20 mouse cellular contexts compared by ENCODE assay signal in the genomic region with DNA sequence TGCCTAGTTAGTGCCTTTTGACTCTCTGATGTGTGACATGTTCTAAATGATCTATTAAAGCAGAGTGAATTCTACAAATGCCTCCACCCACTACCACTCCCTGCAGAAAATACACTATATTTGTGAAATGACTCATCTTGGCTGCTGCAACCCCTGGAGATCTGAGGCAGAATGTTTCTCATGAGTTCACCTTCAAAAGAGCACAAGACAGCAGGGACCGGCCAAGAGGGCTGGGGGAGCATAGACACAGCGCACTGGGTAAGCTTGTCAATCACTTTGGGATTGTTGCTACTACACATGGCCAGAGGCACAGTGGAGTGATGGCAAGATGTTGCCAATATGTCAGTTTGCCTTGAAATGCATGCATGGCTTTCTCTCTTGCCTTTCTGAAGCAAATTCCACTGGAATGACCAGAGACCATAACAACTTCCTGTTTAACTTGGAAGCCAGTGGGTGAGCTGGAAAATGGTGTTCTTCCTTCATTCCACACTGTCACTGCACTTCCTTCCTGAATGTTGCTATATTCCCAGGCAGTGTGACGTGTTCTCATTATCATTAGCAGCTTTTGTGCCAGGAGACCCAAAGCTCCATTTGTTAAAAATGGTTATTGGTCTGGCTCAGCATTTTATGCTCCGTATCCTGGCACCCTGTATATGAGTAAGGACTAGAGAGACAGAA.
DNase-seq lines count a peak whose midpoint lies in the region; ATAC-seq and TF ChIP-seq lines count a peak whose summit lies in the region.
"Had no signal": no experiment of that assay in that cellular context is flagged by ENCODE, and none has a peak within 500 bp of the region (broad histone marks: within the 10 kb centered on the region; RNA-seq: fewer than 3 reads in every experiment).

No protein-coding gene starts in this region.

- no peak overlapping the region for H3ac ChIP-seq in myocyte (ENCODE audit: control insufficient read depth, insufficient read length)

- H3K9ac ChIP-seq in liver, adult 2 months (ENCODE audit: low read depth, low read length) = no peak overlapping the region
- no peak overlapping the region for H3K9ac ChIP-seq in liver, embryonic 12.5 days
- H3K9ac ChIP-seq: forebrain, embryonic 15.5 days; hindbrain, embryonic 13.5 days; kidney, embryonic 15.5 days; liver, embryonic 14.5 days; neural tube, embryonic 15.5 days had no signal

- DNase-seq in frontal cortex, postnatal 10 days (ENCODE audit: low spot score in 2 of 2) = no peak
- peak; percentile 23 for DNase-seq in liver, adult 2 months (ENCODE audit: extremely low read depth, low read depth, low spot score)
- DNase-seq: adrenal gland, postnatal 14 days; cerebellum, postnatal 14 days; gastrocnemius, postnatal 14 days; left cerebral cortex, postnatal 4 days; right cerebral cortex, postnatal 14 days had no signal

- no peak overlapping the region for H3K4me2 ChIP-seq in liver, embryonic 12.5 days
- peak overlapping the region; percentile 53 for H3K4me2 ChIP-seq in myocyte (ENCODE audit: low read depth)
- H3K4me2 ChIP-seq: forebrain, embryonic 15.5 days; hindbrain, embryonic 13.5 days; kidney, embryonic 15.5 days; neural tube, embryonic 15.5 days had no signal

- TF ChIP-seq CTCF in liver, adult 2 months (IDR thresholded peaks at IDR 0.05; ENCODE audit: low read depth, low read length) = no peak
- no peak for TF ChIP-seq CTCF in embryonic fibroblast, embryonic 13.5 days (IDR thresholded peaks at IDR 0.05; ENCODE audit: borderline replicate concordance, insufficient read depth, low read length)

- no peaks in the 10 kb centered on the region for H3K27me3 ChIP-seq in liver, adult 2 months (ENCODE audit: control insufficient read depth, insufficient read depth, low read length)
- no peaks in the 10 kb centered on the region for H3K27me3 ChIP-seq in liver, embryonic 12.5 days (replicated peaks)
- H3K27me3 ChIP-seq in myocyte (ENCODE audit: control insufficient read depth, insufficient read depth, insufficient read length) = no peaks in the 10 kb centered on the region
- H3K27me3 ChIP-seq: forebrain, embryonic 15.5 days; kidney, embryonic 15.5 days; neural tube, embryonic 15.5 days had no signal

- no peak for TF ChIP-seq POLR2A in liver, adult 2 months (IDR thresholded peaks at IDR 0.05; ENCODE audit: extremely low read depth, insufficient read depth, low read length)
- no peak for TF ChIP-seq POLR2A in embryonic fibroblast, embryonic 13.5 days (IDR thresholded peaks at IDR 0.05; ENCODE audit: low read depth, low read length)
- TF ChIP-seq POLR2A in myocyte (IDR thresholded peaks at IDR 0.05; ENCODE audit: insufficient read length, low read depth) = no peak

- no peaks in the 10 kb centered on the region for H3K79me2 ChIP-seq in liver, adult 2 months (ENCODE audit: control insufficient read depth, insufficient read depth, low read length)
- H3K79me2 ChIP-seq in myocyte (ENCODE audit: control insufficient read depth, insufficient read depth) = no peaks in the 10 kb centered on the region

- 70% methylated on average over 4 of the region's 4 CpGs for WGBS in liver, adult 2 months
- WGBS in liver, embryonic 12.5 days (ENCODE audit: insufficient replicate concordance) = 71% methylated on average over 4 of the region's 4 CpGs

- H3K4me1 ChIP-seq in liver, adult 2 months (ENCODE audit: control insufficient read depth, insufficient read depth, low read length) = peaks cover 1% of the 10 kb centered on the region; the same call in 1 of the 2 replicates
- H3K4me1 ChIP-seq in liver, embryonic 12.5 days = peaks cover 20% of the 10 kb centered on the region
- peaks cover 15% of the 10 kb centered on the region for H3K4me1 ChIP-seq in embryonic fibroblast, embryonic 13.5 days (ENCODE audit: control insufficient read depth, insufficient read depth, low read length)
- H3K4me1 ChIP-seq: embryonic facial prominence, embryonic 10.5 days; megakaryocyte, embryonic 14.5 days; neural tube, embryonic 15.5 days had no signal

- H3K4me3 ChIP-seq in liver, adult 2 months (ENCODE audit: insufficient read depth, low read depth, low read length) = no peak overlapping the region
- H3K4me3 ChIP-seq in liver, embryonic 12.5 days = no peak overlapping the region
- no peak overlapping the region for H3K4me3 ChIP-seq in embryonic fibroblast, embryonic 13.5 days (ENCODE audit: insufficient read depth, low read length)
- H3K4me3 ChIP-seq in myocyte = no peak overlapping the region
- H3K4me3 ChIP-seq: embryonic facial prominence, embryonic 10.5 days; forebrain, embryonic 15.5 days; hindbrain, embryonic 13.5 days; kidney, embryonic 15.5 days; megakaryocyte, embryonic 14.5 days; neural tube, embryonic 15.5 days had no signal

- ATAC-seq in frontal cortex, adult (ENCODE audit: low TSS enrichment) = peak; percentile 85
- ATAC-seq in liver, embryonic 12.5 days = no peak
- ATAC-seq in erythroblast, adult 5-6 weeks (replicated peaks; ENCODE audit: low FRiP score, poor library complexity, severe bottlenecking) = no peak
- no peak for ATAC-seq in megakaryocyte, adult 5-6 weeks (ENCODE audit: poor library complexity, severe bottlenecking)
- ATAC-seq: forebrain, embryonic 15.5 days had no signal

- H3K36me3 ChIP-seq in liver, adult 2 months (ENCODE audit: control insufficient read depth, insufficient read depth, low read length) = no peaks in the 10 kb centered on the region
- H3K36me3 ChIP-seq in liver, embryonic 12.5 days = no peaks in the 10 kb centered on the region
- no peaks in the 10 kb centered on the region for H3K36me3 ChIP-seq in myocyte (ENCODE audit: control insufficient read depth, insufficient read depth)
- H3K36me3 ChIP-seq: embryonic facial prominence, embryonic 10.5 days; forebrain, embryonic 15.5 days; hindbrain, embryonic 13.5 days; kidney, embryonic 15.5 days; neural tube, embryonic 15.5 days had no signal

- H3K9me3 ChIP-seq in liver, embryonic 12.5 days (replicated peaks) = no peaks in the 10 kb centered on the region
- H3K9me3 ChIP-seq: embryonic facial prominence, embryonic 10.5 days; forebrain, embryonic 15.5 days; hindbrain, embryonic 13.5 days; kidney, embryonic 15.5 days; neural tube, embryonic 15.5 days had no signal

- H3K27ac ChIP-seq in liver, adult 2 months (replicated peaks; ENCODE audit: insufficient read depth, low read depth, low read length) = no peak overlapping the region
- no peak overlapping the region for H3K27ac ChIP-seq in liver, embryonic 12.5 days
- H3K27ac ChIP-seq in embryonic fibroblast, embryonic 13.5 days (ENCODE audit: insufficient read depth, low read length) = peak overlapping the region; percentile 93
- H3K27ac ChIP-seq: embryonic facial prominence, embryonic 10.5 days; forebrain, embryonic 15.5 days; hindbrain, embryonic 13.5 days; kidney, embryonic 15.5 days; liver, embryonic 14.5 days; neural tube, embryonic 15.5 days had no signal

TF ChIP-seq in myocyte, 11 proteins besides CTCF, POLR2A, EP300 and RAD21:
- TF ChIP-seq USF1 (IDR thresholded peaks at IDR 0.05; ENCODE audit: low read depth) = no peak
- no peak for TF ChIP-seq E2F4 (IDR thresholded peaks at IDR 0.05; ENCODE audit: insufficient read depth)
- no peak for TF ChIP-seq TCF12 (IDR thresholded peaks at IDR 0.05; ENCODE audit: insufficient read depth, poor library complexity, severe bottlenecking)
- TF ChIP-seq TCF3 (IDR thresholded peaks at IDR 0.05; ENCODE audit: insufficient read length, low read depth) = no peak
- no peak for TF ChIP-seq SRF (IDR thresholded peaks at IDR 0.05; ENCODE audit: control insufficient read depth, insufficient read length, low read depth)
- no peak for TF ChIP-seq CEBPB (IDR thresholded peaks at IDR 0.05; ENCODE audit: insufficient read depth, poor library complexity, severe bottlenecking)
